Mouse (Mus musculus) liver, embryonic 12.5 days (tissue): Measurements from ENCODE around the gene Hpdl. TPM values are rescaled to one million over a fixed set of nuclear protein-coding genes. Genes with fewer than 3 reads are reported as not detected.

Source experiments
- ATAC-seq: fragments of 200-750 bp; cut with Nextera tagmentation; 2 replicates; pipeline ENCODE4 v1.8.0; 2017; ENCODE audit warnings: moderate number of reproducible peaks, mild to moderate bottlenecking, moderate library complexity
- H3K27ac ChIP-seq: fragments of 300-500 bp; sonication (generic); 2 replicates; pipeline ENCODE4 v1.5.1; 2016; ENCODE audit warnings: mild to moderate bottlenecking
- H3K27me3 ChIP-seq: fragments of 300-500 bp; sonication (generic); replicated peaks from 2 replicates; pipeline ENCODE4 v1.6.1; 2016; ENCODE audit warnings: mild to moderate bottlenecking, moderate library complexity
- H3K36me3 ChIP-seq: fragments of 300-500 bp; sonication (generic); 2 replicates; pipeline ENCODE4 v1.6.1; 2016; ENCODE audit warnings: mild to moderate bottlenecking, moderate library complexity
- H3K4me1 ChIP-seq: fragments of 300-500 bp; sonication (generic); 2 replicates; pipeline ENCODE4 v1.6.1; 2016
- H3K4me2 ChIP-seq: fragments of 300-500 bp; sonication (generic); 2 replicates; pipeline ENCODE4 v1.6.1; 2016; ENCODE audit warnings: mild to moderate bottlenecking, moderate library complexity
- H3K4me3 ChIP-seq: fragments of 300-500 bp; sonication (generic); 2 replicates; pipeline ENCODE4 v1.5.1; 2016; ENCODE audit warnings: mild to moderate bottlenecking, moderate library complexity
- H3K9ac ChIP-seq: fragments of 300-500 bp; sonication (generic); 2 replicates; pipeline ENCODE4 v1.6.1; 2016; ENCODE audit warnings: mild to moderate bottlenecking, moderate library complexity
- H3K9me3 ChIP-seq: fragments of 300-500 bp; sonication (generic); replicated peaks from 2 replicates; pipeline ENCODE4 v1.6.1; 2016; ENCODE audit warnings: mild to moderate bottlenecking, moderate library complexity
- WGBS: fragments of 180-500 bp; shearing (Covaris S2); methylation state at CpG from one replicate; pipeline ENCODE4 v1.1.7; 2016; ENCODE audit not compliant: insufficient replicate concordance; 5-methylcytosine and 5-hydroxymethylcytosine counted together
- polyA plus RNA-seq: library from polyadenylated mRNA; unstranded; fragments of >200 nt; fragmentation: Nextera tagmentation; extraction: Ambion mirVana; gene quantifications from 2 replicates; pipeline ENCODE4 v1.2.1, GENCODE M21; 2016

The Hpdl gene
- polyA plus RNA-seq, 1 experiment from 2014 or later = 0.75 TPM

DNA sequence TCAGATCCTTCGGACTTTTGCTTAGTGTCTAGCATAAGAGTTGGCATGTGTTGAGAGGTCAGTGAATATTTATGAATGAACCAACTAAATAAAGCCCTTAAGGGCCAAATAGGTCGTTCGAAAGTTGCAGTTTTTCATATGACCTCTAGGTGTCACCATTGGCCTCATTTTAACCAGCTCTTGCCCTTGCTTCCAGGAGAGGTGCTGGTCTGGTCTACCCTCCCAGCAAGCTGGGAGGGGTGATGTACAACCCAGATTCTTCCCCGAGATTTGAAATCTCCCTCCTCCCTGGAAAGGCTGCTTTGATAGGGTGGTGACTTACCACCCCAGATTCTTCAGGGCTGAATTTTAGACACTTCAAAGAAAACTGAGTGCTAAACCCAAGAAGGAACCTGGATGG lies 6.3 kb upstream of the Hpdl start:
- Histone ChIP-seq H3K9ac (no peak overlapping the region), H3K27ac (no peak overlapping the region), H3K36me3 (no peaks in the 10 kb centered on the region), H3K4me3 (no peak overlapping the region), H3K4me2 (no peak overlapping the region), H3K9me3 (no peaks in the 10 kb centered on the region), H3K4me1 (peaks cover 24% of the 10 kb centered on the region), H3K27me3 (no peaks in the 10 kb centered on the region; the same call in 1 of the 2 replicates)
- WGBS = under 1% methylated on average over 4 of the region's 4 CpGs
- ATAC-seq = no peak

DNA sequence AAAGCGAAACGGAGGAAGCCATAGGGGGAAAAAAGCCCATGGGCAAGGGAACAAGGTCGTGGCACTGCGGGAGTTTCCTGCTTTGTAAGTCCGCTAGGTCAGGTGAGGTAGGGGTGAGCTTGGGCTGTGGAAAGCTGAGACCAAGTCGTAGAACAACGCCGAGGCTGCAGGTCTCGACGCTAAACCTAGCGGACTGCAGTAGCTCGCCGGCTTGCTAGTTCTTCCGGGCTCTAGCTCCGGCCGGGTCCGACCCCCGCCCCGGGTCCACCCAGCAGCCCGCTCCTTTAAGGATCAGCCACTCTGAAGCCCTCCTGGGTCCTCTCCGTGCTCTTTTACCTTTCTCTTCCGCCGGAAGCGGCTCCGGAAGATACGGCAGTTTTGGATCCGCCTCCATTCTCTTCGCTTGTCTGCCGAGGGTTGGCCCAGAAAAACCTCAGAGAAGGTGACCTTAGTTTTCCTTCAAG lies 3.1 kb upstream of the Hpdl start:
- 1% methylated on average over 29 of the region's 29 CpGs for WGBS
- peaks cover 50% of the 10 kb centered on the region for H3K4me1 ChIP-seq
- peak overlapping the region; percentile 75 for H3K4me2 ChIP-seq
- no peaks in the 10 kb centered on the region for H3K9me3 ChIP-seq
- peaks cover 17% of the 10 kb centered on the region for H3K27me3 ChIP-seq
- H3K4me3 ChIP-seq = peak overlapping the region; percentile 73
- H3K9ac ChIP-seq = peak overlapping the region; percentile 83
- no peaks in the 10 kb centered on the region for H3K36me3 ChIP-seq
- peak; percentile 66 for ATAC-seq
- peak overlapping the region; percentile 74 for H3K27ac ChIP-seq

DNA sequence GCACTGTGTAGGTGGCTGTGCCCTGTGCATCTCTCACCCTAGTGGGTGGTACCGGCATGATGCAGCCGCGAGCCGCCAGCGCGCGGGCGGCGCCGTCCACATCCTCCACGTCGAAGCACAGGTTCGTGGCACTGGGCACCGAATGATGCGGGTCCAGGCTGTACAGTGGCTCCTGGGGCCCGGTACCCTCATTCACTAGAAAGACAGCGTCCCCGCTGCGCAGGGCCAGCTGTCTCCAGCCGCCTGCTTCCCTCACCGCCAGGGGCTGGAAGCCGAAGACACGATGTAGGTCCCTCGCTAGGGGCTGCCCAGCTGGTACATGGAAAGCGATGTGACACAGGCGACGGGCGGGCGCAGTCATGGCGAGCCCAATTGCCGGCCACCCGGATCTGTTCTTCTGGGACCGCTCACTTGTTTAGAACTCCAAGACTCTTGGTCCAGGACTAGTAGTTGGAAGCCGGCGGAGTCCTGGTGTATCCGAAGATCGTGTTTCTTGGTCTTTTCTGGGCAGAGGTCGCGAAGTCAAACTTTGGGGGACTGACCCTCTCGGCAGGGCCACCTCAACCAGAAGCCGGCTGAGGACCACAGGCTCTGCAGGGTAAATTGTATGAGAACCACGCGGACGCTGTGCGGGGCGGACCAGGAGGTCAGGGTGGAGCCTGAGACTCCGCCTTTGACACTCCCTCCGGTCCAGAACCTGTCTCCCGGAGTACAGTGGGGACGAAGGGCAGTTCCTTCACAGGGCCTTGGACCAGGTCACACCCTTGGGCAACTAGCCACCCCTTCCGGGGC lies 409 bp downstream of the Hpdl start:
- Histone ChIP-seq H3K4me2 (peak overlapping the region; percentile 92), H3K27me3 (peaks cover 32% of the 10 kb centered on the region), H3K27ac (no peak overlapping the region), H3K4me1 (peaks cover 50% of the 10 kb centered on the region), H3K9ac (peak overlapping the region; percentile 65), H3K36me3 (peaks cover 10% of the 10 kb centered on the region), H3K9me3 (no peaks in the 10 kb centered on the region), H3K4me3 (peak overlapping the region; percentile 62)
- peak; percentile 74 for ATAC-seq
- WGBS = 1% methylated on average over 51 of the region's 51 CpGs

DNA sequence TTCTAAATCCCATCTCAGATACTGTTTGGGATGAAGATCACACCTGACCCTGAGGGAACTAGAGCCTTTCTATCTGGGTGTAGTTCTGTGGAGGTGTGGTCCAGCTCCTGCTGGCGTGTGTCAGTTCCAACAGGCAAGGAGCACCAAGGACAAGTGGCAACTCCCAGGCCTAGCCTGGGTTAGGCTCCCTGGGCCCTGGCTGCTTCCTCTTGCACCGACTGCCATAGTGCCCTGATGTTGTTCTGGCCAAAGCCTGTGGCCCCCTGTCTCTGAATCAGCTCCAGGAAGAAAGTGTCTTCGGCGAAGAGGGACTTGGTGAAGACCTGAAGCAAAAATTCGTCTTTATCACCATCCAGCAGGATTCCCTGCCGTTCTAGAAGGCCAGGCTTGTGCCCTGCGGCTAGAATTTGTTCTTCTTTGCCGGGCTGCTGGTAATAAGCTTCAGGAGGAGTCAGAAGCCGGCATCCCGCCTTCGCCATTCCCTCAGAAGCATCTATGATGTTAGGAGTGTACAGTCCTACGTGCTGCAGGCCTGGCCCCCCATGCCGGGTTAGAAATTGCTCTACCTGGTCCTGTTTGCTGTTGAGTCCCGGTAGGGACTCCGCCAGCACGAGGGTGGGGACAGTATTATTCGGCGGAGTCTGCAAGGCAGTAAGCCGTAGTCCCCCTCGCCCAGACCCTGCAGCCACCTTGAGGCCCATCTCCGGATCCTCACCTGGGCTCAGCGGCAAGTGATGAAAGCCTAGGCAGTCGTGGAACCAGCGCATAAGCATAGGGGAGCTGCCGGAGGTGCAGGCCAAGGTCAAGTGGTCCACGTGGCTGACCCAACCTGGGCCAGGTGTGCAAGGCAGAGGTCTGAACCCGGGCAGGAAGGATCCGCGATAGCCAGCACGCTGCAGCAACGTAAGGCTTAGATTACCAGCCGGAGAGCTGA lies 1.3 kb downstream of the Hpdl start:
- H3K9me3 ChIP-seq = no peaks in the 10 kb centered on the region
- H3K27ac ChIP-seq = no peak overlapping the region
- peaks cover 47% of the 10 kb centered on the region for H3K4me1 ChIP-seq
- H3K9ac ChIP-seq = no peak overlapping the region
- peaks cover 32% of the 10 kb centered on the region for H3K27me3 ChIP-seq
- peak overlapping the region; percentile 62 for H3K4me3 ChIP-seq
- H3K36me3 ChIP-seq = peaks cover 10% of the 10 kb centered on the region
- WGBS = 29% methylated on average over 32 of the region's 32 CpGs
- ATAC-seq = no peak
- H3K4me2 ChIP-seq = peak overlapping the region; percentile 92

DNA sequence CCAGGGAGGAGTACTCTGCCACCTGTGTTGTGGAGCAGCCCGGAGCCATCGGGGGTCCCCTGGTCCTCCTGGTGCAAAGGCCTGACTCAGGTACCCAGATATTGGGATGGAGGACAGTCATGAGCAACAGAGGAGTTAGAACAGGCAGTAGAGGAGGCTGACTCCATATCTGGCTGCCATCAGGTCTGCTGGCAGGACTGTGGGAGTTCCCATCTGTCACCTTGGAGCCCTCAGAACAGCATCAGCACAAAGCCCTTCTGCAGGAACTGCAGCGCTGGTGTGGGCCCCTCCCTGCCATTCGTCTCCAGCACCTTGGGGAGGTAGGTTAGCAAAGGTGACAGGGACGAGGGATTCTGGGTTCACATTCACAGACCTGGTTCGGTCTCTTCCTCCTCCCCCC lies 4.0 kb downstream of the Hpdl start:
- peaks cover 10% of the 10 kb centered on the region for H3K36me3 ChIP-seq
- 73% methylated on average over 6 of the region's 6 CpGs for WGBS
- no peak overlapping the region for H3K4me2 ChIP-seq
- no peak overlapping the region for H3K27ac ChIP-seq
- H3K27me3 ChIP-seq = peaks cover 32% of the 10 kb centered on the region
- H3K4me1 ChIP-seq = peaks cover 25% of the 10 kb centered on the region
- no peaks in the 10 kb centered on the region for H3K9me3 ChIP-seq
- no peak overlapping the region for H3K9ac ChIP-seq
- ATAC-seq = no peak
- no peak overlapping the region for H3K4me3 ChIP-seq

DNA sequence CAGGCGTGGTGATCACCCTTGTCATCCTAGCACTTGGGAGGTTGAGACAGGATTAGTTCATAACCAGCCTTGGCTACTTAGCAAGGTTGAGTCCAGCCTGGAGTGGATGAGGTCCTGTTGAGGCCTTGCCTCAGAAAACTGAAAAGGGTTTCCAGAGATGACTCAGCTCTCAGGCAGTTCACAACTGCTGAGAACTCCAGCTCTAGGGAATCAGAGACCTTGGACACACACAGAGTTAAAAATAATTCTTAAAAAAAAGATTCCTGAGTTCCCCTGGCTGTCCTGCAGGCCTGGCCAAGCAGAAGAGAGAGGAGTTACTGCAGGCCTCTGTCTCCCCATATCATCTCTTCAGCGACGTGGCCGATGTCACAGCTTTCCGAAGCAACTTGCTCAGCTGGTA lies 6.2 kb downstream of the Hpdl start:
- Histone ChIP-seq H3K27ac (no peak overlapping the region), H3K4me3 (no peak overlapping the region), H3K9ac (no peak overlapping the region), H3K36me3 (peaks cover 10% of the 10 kb centered on the region), H3K27me3 (peaks cover 22% of the 10 kb centered on the region), H3K4me1 (peaks cover 5% of the 10 kb centered on the region), H3K9me3 (no peaks in the 10 kb centered on the region), H3K4me2 (no peak overlapping the region)
- 81% methylated on average over 5 of the region's 5 CpGs for WGBS
- ATAC-seq = no peak

DNA sequence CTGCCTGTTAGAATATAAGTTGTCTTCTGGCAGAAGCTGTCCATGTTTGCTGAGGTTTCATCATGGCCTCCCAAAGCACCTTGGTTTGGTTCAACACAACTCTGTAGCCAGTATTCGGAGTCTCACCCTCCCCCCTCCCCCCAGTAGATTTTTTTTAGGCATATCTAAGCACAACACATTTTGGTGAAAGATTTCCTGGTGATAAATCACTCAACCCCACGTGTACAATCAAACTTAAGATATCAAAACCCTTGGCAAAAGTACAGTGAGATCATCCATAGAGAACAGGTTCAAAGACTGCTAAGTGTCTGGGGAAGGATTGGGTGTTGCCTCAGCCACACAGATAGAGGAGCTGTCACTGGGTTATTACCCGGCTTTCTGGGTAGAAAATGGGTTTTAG lies 10.5 kb downstream of the Hpdl start:
- Histone ChIP-seq H3K27ac (no peak overlapping the region), H3K9ac (no peak overlapping the region), H3K4me3 (no peak overlapping the region), H3K4me2 (no peak overlapping the region), H3K9me3 (no peaks in the 10 kb centered on the region), H3K4me1 (peaks cover 10% of the 10 kb centered on the region), H3K27me3 (no peaks in the 10 kb centered on the region), H3K36me3 (no peaks in the 10 kb centered on the region; the same call in 1 of the 2 replicates)
- ATAC-seq = no peak
- WGBS = 36% methylated on average over 3 of the region's 3 CpGs

DNA sequence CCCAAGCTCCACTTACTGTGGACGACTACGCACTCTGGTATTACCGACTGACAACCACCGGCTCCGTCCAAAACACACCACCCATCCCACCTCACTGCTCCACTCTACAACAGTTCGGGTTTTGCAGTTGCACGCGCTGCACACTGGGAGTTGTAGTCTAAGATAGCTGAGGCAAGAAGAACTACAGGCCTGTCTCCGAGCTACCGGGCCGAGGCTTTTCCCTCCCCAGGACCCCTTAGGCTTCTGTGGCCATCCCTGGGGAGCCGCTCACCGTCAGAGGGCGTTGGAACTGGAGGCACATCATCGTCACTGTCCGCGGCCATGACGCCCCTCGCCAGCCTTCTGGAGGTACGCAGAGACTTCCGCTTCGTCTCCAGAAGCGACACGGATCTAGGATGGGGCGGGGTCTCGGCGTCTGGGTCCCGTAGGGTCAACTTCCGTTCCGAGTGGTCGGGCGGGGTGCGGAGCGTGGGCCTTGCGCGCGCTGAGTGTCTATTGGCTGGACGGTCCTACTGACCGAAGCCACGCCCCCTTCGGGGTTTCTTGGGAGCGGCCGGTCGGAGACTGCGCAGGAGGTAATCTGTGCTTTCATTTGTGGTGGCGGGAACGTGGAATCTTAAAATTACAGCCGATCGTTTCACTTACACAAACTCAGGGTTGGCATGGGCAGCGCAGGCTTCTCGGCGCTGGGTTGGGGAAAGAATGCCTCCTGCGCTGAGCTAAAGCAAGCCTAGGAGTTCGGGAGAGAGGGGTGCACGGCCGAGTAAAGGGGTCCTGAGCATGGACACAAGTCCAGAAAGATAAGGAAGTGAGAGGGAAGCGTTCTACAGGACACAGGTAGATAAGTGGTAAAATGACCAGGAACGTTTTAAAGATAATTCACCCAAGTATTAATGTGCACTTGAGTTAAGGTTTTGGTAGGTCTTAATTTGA lies 14.0 kb downstream of the Hpdl start, which contains the start of the genes Toe1 and Mutyh:
Toe1 (minus strand) TSS at position 444 of the 933 bp plus-strand sequence.
Mutyh (plus strand) TSS at position 527 of the 933 bp plus-strand sequence.
- Histone ChIP-seq H3K4me1 (peaks cover 16% of the 10 kb centered on the region), H3K9ac (peak within 1 kb of the TSS; percentile 78), H3K27ac (peak within 1 kb of the TSS; percentile 86), H3K9me3 (no peaks in the 10 kb centered on the region), H3K27me3 (no peaks in the 10 kb centered on the region), H3K4me2 (peak within 1 kb of the TSS; percentile 75), H3K4me3 (peak within 1 kb of the TSS; percentile 75), H3K36me3 (peaks cover 34% of the 10 kb centered on the region)
- WGBS = under 1% methylated on average over 58 of the region's 58 CpGs
- peak; percentile 96 for ATAC-seq

DNA sequence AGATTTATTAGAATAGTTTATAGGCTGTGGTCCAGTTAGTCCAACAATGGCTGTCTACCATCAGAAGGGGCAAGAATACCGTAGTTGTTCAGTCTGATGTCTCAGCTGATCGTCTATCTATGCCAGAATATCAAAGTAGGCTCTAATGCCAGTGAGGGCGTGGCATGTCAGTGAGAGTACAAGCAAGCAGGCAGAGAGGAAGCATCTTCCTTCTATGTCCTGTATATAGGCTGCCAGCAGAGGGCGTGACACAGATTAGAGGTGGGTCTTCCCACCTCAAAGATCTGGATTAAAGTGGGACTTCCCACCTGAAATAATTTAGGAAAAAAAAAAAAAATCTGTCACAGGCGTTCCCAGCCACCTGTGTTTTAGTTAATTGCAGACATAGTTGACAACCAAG lies 21.6 kb downstream of the Hpdl start:
- H3K4me1 ChIP-seq = 0 out of 2 replicates have a peak, but pooled peaks cover 4% of the 10 kb centered on the region
- H3K9ac ChIP-seq = no peak overlapping the region
- no peak overlapping the region for H3K27ac ChIP-seq
- no peak overlapping the region for H3K4me3 ChIP-seq
- peaks cover 31% of the 10 kb centered on the region for H3K36me3 ChIP-seq
- H3K9me3 ChIP-seq = no peaks in the 10 kb centered on the region
- H3K27me3 ChIP-seq = no peaks in the 10 kb centered on the region
- ATAC-seq = no peak
- 21% methylated on average over 5 of the region's 5 CpGs for WGBS
- no peak overlapping the region for H3K4me2 ChIP-seq

DNA sequence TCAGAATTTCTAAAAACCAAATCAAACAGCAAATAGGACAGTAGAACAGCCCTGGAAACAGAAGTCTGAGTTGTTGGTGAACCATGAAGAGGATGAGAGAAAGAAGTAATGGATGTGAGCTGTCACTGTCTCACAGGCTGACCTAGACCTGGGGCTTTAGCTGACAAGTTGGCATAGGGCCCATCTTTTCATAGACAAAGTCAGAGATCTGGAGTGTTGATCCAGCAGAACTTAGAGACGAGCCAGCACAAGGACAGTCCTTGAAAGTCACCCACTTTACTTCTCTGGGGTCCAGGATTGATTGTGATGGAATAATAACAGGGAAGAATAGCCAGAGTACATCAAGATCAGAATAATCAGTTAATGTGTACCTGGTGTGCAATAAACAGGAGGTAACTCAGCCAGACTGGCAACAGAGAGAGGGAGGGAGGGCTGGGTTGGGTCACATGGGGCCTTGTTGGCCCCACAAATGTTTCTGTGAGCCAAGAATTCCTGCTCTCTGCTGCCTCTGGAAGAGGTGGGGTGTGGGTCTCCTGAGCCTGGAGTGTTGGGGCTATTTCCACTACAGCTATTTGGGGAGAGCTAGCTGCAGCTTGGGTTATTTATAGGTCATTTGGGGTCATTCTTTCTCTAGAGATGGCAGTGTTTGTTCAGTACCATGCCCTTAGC lies 24.9 kb downstream of the Hpdl start:
- H3K4me2 ChIP-seq = no peak overlapping the region
- H3K27ac ChIP-seq = no peak overlapping the region
- ATAC-seq = no peak

More for the DNA sequence above, 24.9 kb downstream of the Hpdl start:
- Histone ChIP-seq H3K4me3 (no peak overlapping the region), H3K9me3 (no peaks in the 10 kb centered on the region), H3K4me1 (0 out of 2 replicates have a peak, but pooled peaks cover 4% of the 10 kb centered on the region), H3K9ac (no peak overlapping the region), H3K36me3 (no peaks in the 10 kb centered on the region; the same call in 1 of the 2 replicates), H3K27me3 (no peaks in the 10 kb centered on the region)
- WGBS = 54% methylated on average over 1 of the region's 1 CpGs
